16 mouse cellular contexts compared by ENCODE assay signal in genomic region chr6:50068490-50068889, GRCm38 (mm10).
"Had no signal": no experiment of that assay in that cellular context is flagged by ENCODE, and none has a peak within 500 bp of the region (broad histone marks: within the 10 kb centered on the region; RNA-seq: fewer than 3 reads in every experiment).

No protein-coding gene starts in this region.

- H3K4me1 ChIP-seq: neural tube, embryonic 13.5 days; neural tube, embryonic 15.5 days; stomach, embryonic 15.5 days had no signal

- H3K36me3 ChIP-seq: neural tube, embryonic 13.5 days; neural tube, embryonic 15.5 days; stomach, embryonic 15.5 days had no signal

- H3K27me3 ChIP-seq: neural tube, embryonic 13.5 days; neural tube, embryonic 15.5 days; stomach, embryonic 15.5 days had no signal

- DNase-seq: retina, postnatal 1 day; right cerebral cortex, adult 18-20 months; right cerebral cortex, postnatal 14 days; right cerebral cortex, postnatal 25 days; right cerebral cortex, postnatal 4 days; spleen, adult 18-20 months; thymus, adult 18-20 months; thymus, adult 2 months; thymus, postnatal 14 days; thymus, postnatal 25 days; thymus, postnatal 36 days; thymus, postnatal 4 days had no signal

- H3K4me3 ChIP-seq: neural tube, embryonic 13.5 days; neural tube, embryonic 15.5 days; stomach, embryonic 15.5 days had no signal

- H3K4me2 ChIP-seq: neural tube, embryonic 13.5 days; neural tube, embryonic 15.5 days; stomach, embryonic 15.5 days had no signal

- H3K27ac ChIP-seq: neural tube, embryonic 13.5 days; neural tube, embryonic 15.5 days; stomach, embryonic 15.5 days; stomach, postnatal 0 days had no signal

- H3K9me3 ChIP-seq: neural tube, embryonic 13.5 days; neural tube, embryonic 15.5 days; stomach, embryonic 15.5 days had no signal

- H3K9ac ChIP-seq: neural tube, embryonic 13.5 days; neural tube, embryonic 15.5 days; stomach, embryonic 15.5 days had no signal
